ENCODE assay signal across 16 mouse cellular contexts in the genomic region with DNA sequence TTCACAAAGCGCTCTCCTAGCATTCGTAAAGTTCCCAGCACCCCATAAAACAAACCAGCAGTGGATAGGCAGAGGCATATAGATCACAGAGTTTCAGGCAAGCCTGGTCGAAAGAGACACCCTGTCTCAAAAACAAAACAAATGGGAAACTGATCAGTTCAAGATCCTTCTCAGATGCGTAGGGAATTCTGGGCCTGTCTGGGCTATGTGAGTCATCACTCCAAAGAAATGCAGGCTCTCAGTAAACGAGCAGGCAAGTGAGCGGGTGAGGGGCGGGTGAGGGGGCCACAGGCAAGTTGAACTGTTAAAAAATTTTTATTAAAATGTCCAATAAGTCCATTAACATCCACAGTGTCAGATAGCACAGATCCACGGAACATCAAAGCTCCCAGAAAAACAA. TPM values are rescaled to one million over a fixed set of nuclear protein-coding genes. Genes with fewer than 3 reads are reported as not detected.
"Had no signal": no experiment of that assay in that cellular context is flagged by ENCODE, and none has a peak within 500 bp of the region (broad histone marks: within the 10 kb centered on the region; RNA-seq: fewer than 3 reads in every experiment).

No protein-coding gene starts in this region.

- H3K36me3 ChIP-seq: limb, embryonic 10.5 days; liver, embryonic 12.5 days had no signal

- H3K9me3 ChIP-seq: liver, embryonic 12.5 days; midbrain, embryonic 10.5 days; neural tube, embryonic 13.5 days had no signal

- H3K4me2 ChIP-seq: liver, embryonic 12.5 days; lung, embryonic 14.5 days; neural tube, embryonic 13.5 days had no signal

- ATAC-seq: intestine, postnatal 0 days; liver, embryonic 12.5 days had no signal

- DNase-seq: kidney, adult 8-10 months; kidney, postnatal 25 days; lung, embryonic 14.5 days; lung, postnatal 10 days; lung, postnatal 4 days; right cerebral cortex, adult 18-20 months; thymus, postnatal 4 days had no signal

- H3K27ac ChIP-seq: limb, embryonic 10.5 days; liver, embryonic 12.5 days; midbrain, embryonic 10.5 days; neural tube, embryonic 13.5 days; stomach, postnatal 0 days had no signal

- H3K4me3 ChIP-seq: limb, embryonic 10.5 days; liver, embryonic 12.5 days; midbrain, embryonic 10.5 days; neural tube, embryonic 13.5 days had no signal

- H3K9ac ChIP-seq: liver, embryonic 12.5 days; lung, embryonic 14.5 days; neural tube, embryonic 13.5 days had no signal

RNA-seq across cellular contexts. Expression of a gene that starts 9.5 kb away (rescaled TPM):
- total RNA-seq: megakaryocyte, adult 5-6 weeks had no signal
- polyA plus RNA-seq: intestine, postnatal 0 days; kidney, embryonic 16.5 days; limb, embryonic 10.5 days; liver, embryonic 16.5 days had no signal

RNA-seq across cellular contexts. Expression of a gene that starts 20.1 kb away (rescaled TPM):
- total RNA-seq: megakaryocyte, adult 5-6 weeks had no signal

RNA-seq across cellular contexts. Expression of a gene that starts 27.9 kb away (rescaled TPM):
- total RNA-seq: megakaryocyte, adult 5-6 weeks had no signal
- polyA plus RNA-seq: liver, embryonic 12.5 days had no signal
